Mouse (Mus musculus) hindbrain, embryonic 11.5 days (tissue): ENCODE data around the gene Sik3. TPM values are rescaled to one million over a fixed set of nuclear protein-coding genes. Genes with fewer than 3 reads are reported as not detected.

Source experiments
- polyA plus RNA-seq: library from polyadenylated mRNA; unstranded; fragments of >200 nt; fragmentation: Nextera tagmentation; extraction: Ambion mirVana; gene quantifications from 2 replicates; pipeline ENCODE4 v1.2.1, GENCODE M21; 2014

The Sik3 gene
- polyA plus RNA-seq, 1 experiment from 2014 or later: 10.1 TPM

Other genes starting within 250 kb of the Sik3 start
- gene Cep164, start 184.1 kb upstream of the Sik3 start, polyA plus RNA-seq: 12.9 and 19.5 TPM in 2 replicates
- 29.6 and 31.1 TPM in 2 replicates for gene Bace1, start 174.2 kb upstream of the Sik3 start, polyA plus RNA-seq
- 13.3 and 15.7 TPM in 2 replicates for gene Pcsk7, start 106.3 kb upstream of the Sik3 start, polyA plus RNA-seq
- gene Rnf214, start 105.9 kb upstream of the Sik3 start, polyA plus RNA-seq: 81.4 and 109 TPM in 2 replicates
- gene Tagln, start 76.8 kb upstream of the Sik3 start, polyA plus RNA-seq: 19.6 and 28.8 TPM in 2 replicates
- 23.4 and 23.6 TPM in 2 replicates for gene Sidt2, start 57.6 kb upstream of the Sik3 start, polyA plus RNA-seq
- 282 and 301 TPM in 2 replicates for gene Pafah1b2, start 130 bp upstream of the Sik3 start, polyA plus RNA-seq
- 0.43 and 1.5 TPM in 2 replicates for gene Apoa1, start 215.8 kb downstream of the Sik3 start, polyA plus RNA-seq
- not detected in 2 replicates for gene Apoc3, start 222.8 kb downstream of the Sik3 start, polyA plus RNA-seq
- gene Apoa4, start 227.9 kb downstream of the Sik3 start, polyA plus RNA-seq: not detected in 2 replicates